Mouse (Mus musculus) lung, postnatal 10 days (tissue): Measurements from ENCODE around the gene Stim2.

ENCODE experiments used
- DNase-seq: peaks from one replicate; pipeline ENCODE4 v3.0.0; 2021

The Stim2 gene

DNA sequence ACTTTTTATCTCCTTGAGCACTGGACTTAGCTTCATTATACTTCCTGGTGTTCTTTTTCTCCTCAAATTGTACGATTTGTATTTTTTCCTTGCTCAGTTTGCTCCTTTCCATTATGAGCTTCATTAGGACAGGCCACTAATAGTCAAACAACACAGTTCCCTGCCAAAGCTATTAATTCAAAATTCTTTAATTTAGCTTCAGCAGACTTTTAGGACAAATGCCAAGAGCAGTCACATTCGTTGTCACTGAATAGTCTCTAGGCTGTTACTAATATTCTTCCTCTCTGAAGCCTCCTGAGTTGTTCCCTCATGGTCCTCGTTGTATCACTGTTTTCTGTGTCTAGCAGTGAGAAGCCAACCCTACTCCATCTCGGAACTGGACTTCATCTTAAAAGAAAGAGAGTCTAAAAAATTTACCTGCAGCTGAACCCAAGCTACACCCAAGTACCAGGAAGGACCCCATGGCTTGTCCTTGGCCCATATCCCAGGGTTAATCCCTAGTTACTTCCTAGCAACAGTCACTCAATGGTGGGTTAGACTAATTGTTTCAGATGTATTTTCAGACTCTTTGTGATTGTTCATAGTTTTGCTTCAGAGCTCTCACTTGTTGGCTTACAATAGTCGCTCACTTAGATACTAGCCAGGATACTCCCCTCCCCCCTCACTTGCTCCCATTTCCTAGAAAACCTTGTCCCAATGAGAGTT, 149.9 kb downstream of the Stim2 start:
- DNase-seq = no peak

DNA sequence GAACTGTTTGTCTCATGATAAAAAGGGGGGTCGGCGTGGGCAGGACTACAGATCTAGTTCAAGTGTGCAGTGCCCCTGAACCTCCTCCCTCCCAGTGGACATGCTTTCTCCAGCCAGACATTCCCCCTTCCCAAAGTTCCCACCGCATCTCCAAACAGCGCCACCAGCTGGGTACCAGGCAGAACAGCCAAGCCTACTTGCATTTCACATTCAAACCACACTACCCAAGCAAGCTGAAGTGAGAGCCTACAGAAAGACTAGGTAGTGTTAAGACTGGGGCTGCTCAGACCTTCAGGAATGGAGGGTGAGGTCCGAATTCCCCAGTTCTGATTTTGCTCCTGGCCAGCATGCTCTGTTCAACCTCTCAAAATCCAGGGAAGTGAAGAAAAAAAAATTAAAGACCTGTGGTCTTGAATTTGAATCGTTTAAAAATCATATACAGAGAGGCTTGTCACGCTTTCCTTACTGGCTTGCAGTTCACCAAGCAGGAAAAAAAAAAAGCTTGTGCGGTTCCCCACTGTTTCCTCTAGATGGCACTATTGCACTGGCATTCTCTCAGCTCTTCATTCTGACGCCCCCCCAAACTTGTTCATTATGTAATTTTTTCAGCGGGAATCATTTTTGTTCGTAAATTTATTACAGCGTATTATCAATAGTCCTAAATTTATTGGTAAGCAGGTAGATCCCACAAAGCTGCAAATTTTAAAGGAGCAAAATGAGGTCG, 156.4 kb downstream of the Stim2 start:
- DNase-seq = peak; percentile 51

DNA sequence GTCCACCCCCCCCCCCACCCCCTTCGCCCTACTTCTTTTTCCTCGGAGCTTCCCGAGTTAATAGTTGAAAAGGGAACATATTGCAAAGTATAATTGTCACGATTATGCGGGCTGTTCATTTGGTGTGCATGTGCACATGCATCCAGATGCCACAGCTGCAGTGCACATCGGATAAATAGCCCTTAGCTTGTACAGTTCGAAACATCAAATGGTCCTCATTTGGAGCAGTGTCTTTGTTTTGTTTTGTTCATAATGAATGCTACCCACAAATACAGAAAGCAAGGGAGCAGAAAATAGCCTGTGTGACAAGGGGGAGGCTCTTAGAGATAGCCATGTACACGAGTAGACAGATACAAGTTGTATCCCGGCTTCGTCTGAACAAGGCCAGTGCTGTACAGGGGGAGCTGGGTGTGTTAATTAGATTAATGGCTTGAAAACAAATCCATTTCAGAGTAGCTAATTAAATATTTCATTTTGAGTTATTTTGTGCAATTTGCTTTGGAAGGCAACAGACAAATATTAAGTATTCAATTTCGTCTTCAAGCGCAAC, 157.0 kb downstream of the Stim2 start:
- no peak for DNase-seq

DNA sequence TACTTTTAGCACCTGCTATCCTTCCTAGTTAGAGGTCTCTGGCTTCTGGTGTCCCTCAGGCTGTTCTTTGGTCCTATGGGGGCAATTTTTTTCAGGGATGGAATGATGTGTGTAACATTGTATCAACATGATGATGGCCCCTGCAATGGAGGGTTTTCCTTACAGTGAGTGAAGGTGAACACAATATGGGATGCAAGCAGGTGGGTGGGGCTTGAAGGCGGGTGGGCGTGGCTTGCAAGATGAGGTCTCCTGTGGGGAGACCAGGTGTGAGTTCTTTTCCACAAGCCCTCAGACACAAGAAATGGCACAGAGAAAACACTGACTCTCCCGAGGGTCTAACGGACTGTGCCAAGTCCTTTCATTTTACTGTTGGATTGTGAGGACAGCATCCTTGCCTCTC, 157.6 kb downstream of the Stim2 start:
- no peak for DNase-seq

DNA sequence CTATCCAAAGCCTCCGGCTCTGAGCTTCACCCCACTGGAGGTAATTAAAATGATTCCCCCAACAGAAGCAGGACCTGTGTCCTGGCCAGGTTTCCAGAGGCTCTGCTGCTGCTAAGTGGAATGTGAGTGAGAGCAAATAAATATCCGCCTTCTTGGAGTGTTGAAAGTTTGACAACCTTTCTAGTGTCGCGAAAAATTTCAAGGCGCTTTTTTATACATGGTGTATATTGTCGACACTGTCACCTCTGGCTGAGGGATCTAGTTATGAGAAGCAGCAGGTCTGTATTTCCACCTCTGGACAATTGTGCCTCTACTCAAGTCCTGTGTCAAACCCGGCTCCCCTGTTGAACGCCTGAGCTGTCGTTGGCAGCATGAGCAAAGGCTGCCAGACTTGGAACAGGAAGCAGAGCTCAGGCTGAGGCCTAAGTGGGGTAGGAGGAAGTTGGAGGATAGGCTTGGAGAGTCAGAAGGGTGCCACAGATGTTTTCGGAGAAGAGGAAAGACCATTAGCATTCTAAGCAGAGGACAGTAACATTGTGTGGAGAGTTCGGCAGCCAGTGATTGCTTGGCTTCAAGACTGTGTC, 158.7 kb downstream of the Stim2 start:
- peak; percentile 16 for DNase-seq

DNA sequence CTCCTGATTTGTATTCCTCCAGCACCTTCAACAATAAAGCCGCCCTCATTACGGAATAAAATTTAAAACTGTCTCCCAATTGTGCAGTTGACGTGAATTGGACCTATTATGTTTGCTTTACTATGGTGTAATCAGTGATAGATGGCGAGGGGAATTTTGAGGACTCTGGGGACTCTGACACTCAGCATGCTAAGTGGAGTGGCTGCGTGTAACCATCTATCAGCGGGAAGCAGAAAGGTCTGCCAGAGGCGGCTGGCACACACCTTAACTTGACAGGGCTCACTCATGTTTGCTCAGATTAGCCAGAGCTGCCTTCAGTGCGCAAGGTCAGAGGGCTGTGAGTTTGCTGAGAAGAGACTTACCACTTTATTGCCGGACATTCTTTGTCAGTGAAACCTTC, 159.9 kb downstream of the Stim2 start:
- peak; percentile 20 for DNase-seq

DNA sequence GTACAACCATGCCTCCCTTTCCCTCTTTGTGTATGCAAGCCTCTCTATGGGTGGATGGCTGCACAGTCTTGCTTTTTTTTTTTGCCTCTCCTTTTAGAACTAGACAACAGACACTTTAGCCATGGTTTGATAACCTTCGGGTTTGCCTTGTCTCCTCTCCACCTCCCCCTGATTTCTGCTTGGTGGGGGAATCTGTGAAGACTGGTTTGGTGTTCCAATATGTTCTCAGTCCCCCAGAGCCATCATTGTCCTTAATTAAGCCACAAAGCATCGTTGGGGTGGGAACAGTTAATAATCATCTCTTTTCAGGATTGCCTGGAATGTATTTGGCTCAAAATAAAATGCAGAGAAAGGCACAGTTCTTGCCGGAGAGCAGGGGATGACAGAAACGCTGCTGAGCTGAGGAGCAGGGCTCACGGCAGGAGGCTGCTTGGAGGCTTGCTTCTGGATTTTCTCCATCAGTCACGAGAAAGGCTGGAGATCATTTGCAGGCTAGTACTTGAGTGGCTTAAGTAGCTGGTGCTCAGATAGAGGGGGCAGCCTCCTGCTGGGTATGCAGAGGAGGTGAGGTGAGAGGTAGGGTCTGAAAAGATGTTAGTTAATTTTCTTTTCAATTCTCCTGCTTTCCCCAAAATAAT, 161.0 kb downstream of the Stim2 start:
- DNase-seq = peak; percentile 17

DNA sequence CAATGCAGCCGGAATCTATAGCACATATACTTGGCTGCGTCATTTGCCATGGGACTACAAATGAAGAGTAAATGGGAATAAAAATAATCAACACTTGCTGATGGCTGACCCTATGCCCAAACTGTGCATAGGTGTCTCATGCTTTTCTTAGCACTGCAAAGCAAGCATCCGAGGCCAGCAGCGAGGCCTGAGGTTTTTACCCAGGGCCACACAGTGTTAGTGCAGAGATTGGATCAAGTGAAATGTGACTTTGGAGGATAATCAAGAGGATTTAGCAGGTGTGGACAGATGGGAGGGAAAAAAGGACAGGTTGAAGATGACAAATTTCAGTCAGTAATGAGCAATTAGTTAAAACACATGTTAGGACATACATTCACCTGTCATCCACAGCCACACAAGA, 162.3 kb downstream of the Stim2 start:
- no peak for DNase-seq

DNA sequence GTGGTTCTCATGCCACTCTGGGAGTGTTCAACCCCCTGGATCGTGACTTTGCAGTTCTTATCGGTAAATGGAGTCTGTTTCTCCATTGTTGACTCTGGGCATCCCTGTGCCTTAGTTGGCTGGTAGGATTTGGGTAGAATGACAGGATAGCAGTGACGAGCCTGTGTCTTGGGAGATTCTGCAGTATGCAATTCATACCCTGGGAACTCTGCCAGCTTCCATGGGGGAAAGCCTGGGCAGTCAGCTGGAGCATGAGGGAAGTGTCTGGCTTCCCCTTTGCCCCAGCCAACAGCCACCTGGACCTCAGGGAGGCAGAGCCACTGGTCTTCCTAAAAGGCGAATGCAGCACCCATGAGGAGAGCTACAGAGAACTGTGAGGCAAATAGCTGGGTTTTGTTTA, 165.6 kb downstream of the Stim2 start:
- peak; percentile 15 for DNase-seq
